Mouse (Mus musculus) liver, embryonic 11.5 days (tissue): ENCODE measurements around the gene Irf2bp2. TPM values are rescaled to one million over a fixed set of nuclear protein-coding genes. Genes with fewer than 3 reads are reported as not detected.

Experiments
- ATAC-seq: fragments of 200-750 bp; cut with Nextera tagmentation; replicated peaks from 2 replicates; pipeline ENCODE4 v1.8.0; 2017; ENCODE audit warnings: moderate number of reproducible peaks, mild to moderate bottlenecking, moderate TSS enrichment, moderate library complexity; ENCODE audit not compliant: low FRiP score
- DNase-seq: peaks from one replicate; pipeline ENCODE4 v3.0.0-alpha.2; 2017; ENCODE audit warnings: low spot score
- H3K27ac ChIP-seq: fragments of 300-500 bp; sonication (generic); 2 replicates; pipeline ENCODE4 v1.5.1; 2014; ENCODE audit warnings: mild to moderate bottlenecking, low read depth, low read length, control low read depth
- H3K27me3 ChIP-seq: fragments of 300-500 bp; sonication (generic); replicated peaks from 2 replicates; pipeline ENCODE4 v1.6.1; 2014; ENCODE audit warnings: low read length, mixed read lengths; ENCODE audit not compliant: control insufficient read depth, insufficient read depth
- H3K36me3 ChIP-seq: fragments of 300-500 bp; sonication (generic); 2 replicates; pipeline ENCODE4 v1.6.1; 2014; ENCODE audit warnings: mild to moderate bottlenecking, low read length, moderate library complexity, mixed read lengths; ENCODE audit not compliant: control insufficient read depth, insufficient read depth
- H3K4me1 ChIP-seq: fragments of 300-500 bp; sonication (generic); replicated peaks from 2 replicates; pipeline ENCODE4 v1.6.1; 2014; ENCODE audit warnings: low read length, mixed read lengths; ENCODE audit not compliant: control insufficient read depth, insufficient read depth
- H3K4me2 ChIP-seq: fragments of 300-500 bp; sonication (generic); 2 replicates; pipeline ENCODE4 v1.6.1; 2014; ENCODE audit warnings: mild to moderate bottlenecking, control low read depth, moderate library complexity
- H3K4me3 ChIP-seq: fragments of 300-500 bp; sonication (generic); 2 replicates; pipeline ENCODE4 v1.5.1; 2014; ENCODE audit warnings: low read depth, low read length, control low read depth
- H3K9ac ChIP-seq: fragments of 300-500 bp; sonication (generic); 2 replicates; pipeline ENCODE4 v1.6.1; 2014; ENCODE audit warnings: low read depth, low read length, control low read depth
- H3K9me3 ChIP-seq: fragments of 300-500 bp; sonication (generic); 2 replicates; pipeline ENCODE4 v1.6.1; 2016; ENCODE audit warnings: low read length, inconsistent platforms, mixed read lengths; ENCODE audit not compliant: control insufficient read depth
- WGBS: fragments of 180-500 bp; shearing (Covaris S2); extraction: QIAGEN DNeasy Blood & Tissue Kit; methylation state at CpG from one replicate; pipeline ENCODE4 v1.1.7; 2014; 5-methylcytosine and 5-hydroxymethylcytosine counted together
- polyA plus RNA-seq: library from polyadenylated mRNA; unstranded; fragments of >200 nt; fragmentation: Nextera tagmentation; extraction: Ambion mirVana; gene quantifications from 2 replicates; pipeline ENCODE4 v1.2.1, GENCODE M21; 2014

Irf2bp2 gene
- polyA plus RNA-seq, 1 experiment from 2014 or later: 7.3 TPM

- Histone ChIP-seq H3K4me1 (no peaks in the 10 kb centered on the region; the same call in none of the 2 replicates), H3K9ac (no peak overlapping the region), H3K4me2 (no peak overlapping the region), H3K36me3 (no peaks in the 10 kb centered on the region), H3K9me3 (no peaks in the 10 kb centered on the region), H3K27ac (no peak overlapping the region), H3K27me3 (no peaks in the 10 kb centered on the region), H3K4me3 (no peak overlapping the region)
- 84% methylated on average over 1 of the region's 1 CpGs for WGBS
- ATAC-seq (no peak), DNase-seq (no peak)
These were observed 47.3 kb downstream of the Irf2bp2 start for GRCm38 (mm10) chr8:126546480-126546879.

- ATAC-seq (no peak), DNase-seq (no peak)
- H3K4me2 ChIP-seq: no peak overlapping the region
- peaks cover 9% of the 10 kb centered on the region for H3K4me1 ChIP-seq
- no peak overlapping the region for H3K4me3 ChIP-seq
- no peak overlapping the region for H3K27ac ChIP-seq
- H3K36me3 ChIP-seq: no peaks in the 10 kb centered on the region
- 78% methylated on average over 8 of the region's 8 CpGs for WGBS
- no peaks in the 10 kb centered on the region for H3K27me3 ChIP-seq
- H3K9ac ChIP-seq: no peak overlapping the region
- no peaks in the 10 kb centered on the region for H3K9me3 ChIP-seq
These were observed 50.4 kb downstream of the Irf2bp2 start for GRCm38 (mm10) chr8:126543407-126543806.

GRCm38 (mm10) chr8:126542757-126543156, 51.0 kb downstream of the Irf2bp2 start:
- ATAC-seq (no peak), DNase-seq (no peak)
- no peak overlapping the region; the same call in 1 of the 2 replicates for H3K27ac ChIP-seq
- no peaks in the 10 kb centered on the region for H3K27me3 ChIP-seq
- 72% methylated on average over 5 of the region's 5 CpGs for WGBS
- H3K9me3 ChIP-seq: no peaks in the 10 kb centered on the region
- H3K4me1 ChIP-seq: peaks cover 15% of the 10 kb centered on the region
- H3K4me2 ChIP-seq: no peak overlapping the region
- no peak overlapping the region for H3K9ac ChIP-seq
- no peaks in the 10 kb centered on the region for H3K36me3 ChIP-seq
- no peak overlapping the region for H3K4me3 ChIP-seq

- no peak overlapping the region for H3K4me2 ChIP-seq
- no peaks in the 10 kb centered on the region for H3K27me3 ChIP-seq
- H3K9ac ChIP-seq: no peak overlapping the region
- H3K4me3 ChIP-seq: no peak overlapping the region
- WGBS: 53% methylated on average over 10 of the region's 10 CpGs
- no peak overlapping the region; the same call in 1 of the 2 replicates for H3K27ac ChIP-seq
- ATAC-seq (no peak), DNase-seq (no peak)
- H3K4me1 ChIP-seq: peaks cover 19% of the 10 kb centered on the region
- no peaks in the 10 kb centered on the region for H3K9me3 ChIP-seq
- no peaks in the 10 kb centered on the region for H3K36me3 ChIP-seq
These were observed 51.6 kb downstream of the Irf2bp2 start for GRCm38 (mm10) chr8:126542090-126542689.

- ATAC-seq (no peak), DNase-seq (no peak)
- Histone ChIP-seq H3K4me3 (no peak overlapping the region), H3K4me1 (peaks cover 23% of the 10 kb centered on the region), H3K9ac (no peak overlapping the region), H3K4me2 (no peak overlapping the region), H3K27me3 (no peaks in the 10 kb centered on the region), H3K36me3 (no peaks in the 10 kb centered on the region), H3K27ac (no peak overlapping the region), H3K9me3 (no peaks in the 10 kb centered on the region)
- 87% methylated on average over 5 of the region's 5 CpGs for WGBS
These were observed 53.5 kb downstream of the Irf2bp2 start for GRCm38 (mm10) chr8:126540298-126540697.

GRCm38 (mm10) chr8:126539355-126540093, 54.3 kb downstream of the Irf2bp2 start:
- H3K9me3 ChIP-seq: no peaks in the 10 kb centered on the region
- DNase-seq (no peak), ATAC-seq (no peak; the same call in 1 of the 2 replicates)
- no peak overlapping the region for H3K4me2 ChIP-seq
- WGBS: 63% methylated on average over 10 of the region's 10 CpGs
- H3K27me3 ChIP-seq: no peaks in the 10 kb centered on the region
- peaks cover 23% of the 10 kb centered on the region for H3K4me1 ChIP-seq
- no peak overlapping the region for H3K9ac ChIP-seq
- H3K36me3 ChIP-seq: no peaks in the 10 kb centered on the region
- H3K4me3 ChIP-seq: no peak overlapping the region
- no peak overlapping the region for H3K27ac ChIP-seq

GRCm38 (mm10) chr8:126538648-126539354, 55.0 kb downstream of the Irf2bp2 start:
- no peak overlapping the region for H3K27ac ChIP-seq
- no peaks in the 10 kb centered on the region for H3K9me3 ChIP-seq
- no peak overlapping the region for H3K4me2 ChIP-seq
- 20% methylated on average over 12 of the region's 12 CpGs for WGBS
- no peak overlapping the region for H3K4me3 ChIP-seq
- ATAC-seq: no peak
- H3K36me3 ChIP-seq: no peaks in the 10 kb centered on the region
- H3K27me3 ChIP-seq: no peaks in the 10 kb centered on the region
- H3K9ac ChIP-seq: no peak overlapping the region
- peaks cover 23% of the 10 kb centered on the region for H3K4me1 ChIP-seq
- DNase-seq: no peak
